Mouse (Mus musculus) limb, embryonic 14.5 days (tissue): ENCODE results near the gene Fam69a. TPM values are rescaled to one million over a fixed set of nuclear protein-coding genes. Genes with fewer than 3 reads are reported as not detected.

Source experiments
- ATAC-seq: fragments of 200-750 bp; cut with Nextera tagmentation; 2 replicates; pipeline ENCODE4 v1.8.0; 2017; ENCODE audit warnings: low read depth, moderate number of reproducible peaks, moderate TSS enrichment; ENCODE audit not compliant: low FRiP score
- DNase-seq: peaks from one replicate; pipeline ENCODE4 v3.0.0-alpha.2; 2015; ENCODE audit warnings: low spot score
- H3K27ac ChIP-seq: fragments of 300-500 bp; sonication (generic); replicated peaks from 2 replicates; pipeline ENCODE4 v1.5.1; 2014; ENCODE audit warnings: low read depth, mild to moderate bottlenecking, low read length, moderate library complexity, mixed read lengths
- H3K27me3 ChIP-seq: fragments of 300-500 bp; sonication (generic); 2 replicates; pipeline ENCODE4 v1.6.1; 2014; ENCODE audit warnings: low read length, mixed read lengths; ENCODE audit not compliant: control insufficient read depth, insufficient read depth
- H3K36me3 ChIP-seq: fragments of 300-500 bp; sonication (generic); 2 replicates; pipeline ENCODE4 v1.6.1; 2014; ENCODE audit warnings: mild to moderate bottlenecking, low read length, moderate library complexity, mixed read lengths; ENCODE audit not compliant: control insufficient read depth, insufficient read depth
- H3K4me1 ChIP-seq: fragments of 300-500 bp; sonication (generic); 2 replicates; pipeline ENCODE4 v1.6.1; 2014; ENCODE audit warnings: antibody characterized with exemption, low read length, mixed read lengths; ENCODE audit not compliant: control insufficient read depth, insufficient read depth
- H3K4me2 ChIP-seq: fragments of 300-500 bp; sonication (generic); replicated peaks from 2 replicates; pipeline ENCODE4 v1.6.1; 2014; ENCODE audit warnings: low read depth, mild to moderate bottlenecking, low read length, moderate library complexity; ENCODE audit not compliant: severe bottlenecking
- H3K4me3 ChIP-seq: fragments of 300-500 bp; sonication (generic); replicated peaks from 2 replicates; pipeline ENCODE4 v1.5.1; 2014; ENCODE audit warnings: low read length
- H3K9ac ChIP-seq: fragments of 300-500 bp; sonication (generic); 2 replicates; pipeline ENCODE4 v1.6.1; 2014; ENCODE audit warnings: mild to moderate bottlenecking, low read depth, low read length, moderate library complexity; ENCODE audit not compliant: severe bottlenecking
- H3K9me3 ChIP-seq: fragments of 300-500 bp; sonication (generic); 2 replicates; pipeline ENCODE4 v1.6.1; 2016; ENCODE audit warnings: low read length; ENCODE audit not compliant: control insufficient read depth
- POLR2A ChIP-seq: fragments of 200-500 bp; IDR thresholded peaks from 2 replicates; pipeline ENCODE4 v1.8.0; 2012; ENCODE audit warnings: inconsistent platforms, mild to moderate bottlenecking, moderate library complexity, borderline replicate concordance; ENCODE audit not compliant: insufficient read depth, insufficient read length; ENCODE audit errors: extremely low read depth
- WGBS: fragments of 180-500 bp; shearing (Covaris S2); extraction: QIAGEN DNeasy Blood & Tissue Kit; methylation state at CpG from one replicate; pipeline ENCODE4 v1.1.7; 2014; 5-methylcytosine and 5-hydroxymethylcytosine counted together
- polyA plus RNA-seq, 2 experiments: library from polyadenylated mRNA; depleted of rRNA in 1 of 2; stranded (reverse) in 1 of 2; unstranded in 1 of 2; fragments of >200 nt; fragmentation: Nextera tagmentation in 1 of 2; extraction: Ambion mirVana in 1 of 2; gene quantifications; 2 replicates each; pipeline versions ENCODE4 v1.2.1 to v1.2.3; 2012 to 2014

Fam69a gene
- polyA plus RNA-seq, 2 experiments: 8.9 to 30.1 TPM

- Histone ChIP-seq H3K9ac (no peak overlapping the region), H3K9me3 (no peaks in the 10 kb centered on the region), H3K27ac (no peak overlapping the region), H3K4me1 (peaks cover 2% of the 10 kb centered on the region), H3K36me3 (no peaks in the 10 kb centered on the region), H3K4me2 (no peak overlapping the region), H3K27me3 (no peaks in the 10 kb centered on the region), H3K4me3 (no peak overlapping the region)
- TF ChIP-seq POLR2A: no peak
- peak; percentile 55 for DNase-seq
- 44% methylated on average over 4 of the region's 4 CpGs for WGBS
- ATAC-seq: peak; percentile 55; the same call in 1 of the 2 replicates
These were observed 53.5 kb downstream of the Fam69a start for GRCm38 (mm10) chr5:107933202-107933974.

DNA sequence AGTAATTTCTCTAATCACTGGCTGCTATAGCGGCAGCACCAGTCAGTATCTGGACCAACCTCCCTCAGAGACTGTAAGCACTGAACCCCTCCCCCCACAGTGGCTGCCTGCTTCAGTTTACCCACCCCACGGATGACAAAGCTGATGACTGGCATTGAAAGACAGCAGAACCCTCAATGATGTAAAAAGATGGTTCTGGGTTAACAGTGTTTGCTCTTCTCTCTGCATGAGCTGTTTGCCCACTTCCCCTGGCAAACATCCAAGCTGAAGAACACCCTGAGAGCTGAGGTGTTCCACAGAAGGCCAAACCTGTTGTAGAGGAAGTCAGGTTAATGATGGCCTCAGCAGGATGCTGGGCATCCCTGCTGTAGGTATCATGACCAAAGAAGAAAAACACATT, 54.3 kb downstream of the Fam69a start:
- Histone ChIP-seq H3K36me3 (no peaks in the 10 kb centered on the region), H3K9ac (no peak overlapping the region), H3K4me2 (no peak overlapping the region), H3K27ac (no peak overlapping the region), H3K9me3 (no peaks in the 10 kb centered on the region), H3K4me3 (no peak overlapping the region), H3K4me1 (peaks cover 2% of the 10 kb centered on the region), H3K27me3 (no peaks in the 10 kb centered on the region)
- no peak for TF ChIP-seq POLR2A
- 38% methylated on average over 2 of the region's 2 CpGs for WGBS
- DNase-seq (no peak), ATAC-seq (no peak)

DNA sequence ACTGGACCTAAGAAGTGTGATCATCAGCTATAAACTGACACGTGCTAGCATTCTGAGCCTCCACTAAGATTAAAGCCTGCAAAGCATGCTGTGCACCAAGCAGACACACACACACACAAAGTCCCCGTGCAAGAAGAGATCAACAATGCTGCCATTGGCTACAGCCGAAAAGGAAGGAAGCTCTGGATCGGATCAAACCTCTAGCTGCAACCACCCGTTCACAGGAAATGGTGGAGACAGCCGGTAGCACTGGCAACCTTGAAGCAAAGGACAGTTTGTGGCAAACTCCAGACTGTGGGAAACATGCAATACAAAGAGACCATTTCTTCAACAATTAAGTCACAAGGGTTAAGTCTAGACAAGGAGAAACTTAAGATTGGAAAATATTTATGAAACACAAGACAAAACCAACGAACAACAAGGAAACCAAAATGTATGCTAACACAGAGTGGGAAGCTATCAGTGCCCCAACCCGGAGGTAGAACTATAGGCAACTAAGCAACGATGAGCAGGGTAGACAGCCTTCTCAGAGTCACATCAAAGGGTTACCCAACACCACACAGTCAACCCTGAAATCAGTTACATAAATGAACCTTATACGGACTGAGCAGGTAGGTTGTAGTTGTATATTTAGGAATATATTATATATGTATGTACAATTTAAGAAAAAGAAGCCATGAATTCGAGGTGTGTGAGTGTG, 60.2 kb downstream of the Fam69a start:
- DNase-seq (no peak), ATAC-seq (no peak)
- Histone ChIP-seq H3K4me1 (no peaks in the 10 kb centered on the region), H3K9ac (no peak overlapping the region), H3K36me3 (no peaks in the 10 kb centered on the region), H3K27ac (no peak overlapping the region), H3K9me3 (no peaks in the 10 kb centered on the region), H3K4me3 (no peak overlapping the region), H3K27me3 (no peaks in the 10 kb centered on the region), H3K4me2 (no peak overlapping the region)
- 70% methylated on average over 11 of the region's 11 CpGs for WGBS
- TF ChIP-seq POLR2A: no peak

GRCm38 (mm10) chr5:107924564-107924963, 62.3 kb downstream of the Fam69a start:
- 84% methylated on average over 8 of the region's 8 CpGs for WGBS
- no peak overlapping the region for H3K4me2 ChIP-seq
- ATAC-seq: no peak

GRCm38 (mm10) chr5:107922836-107923235, 64.0 kb downstream of the Fam69a start:
- H3K4me1 ChIP-seq: no peaks in the 10 kb centered on the region
- H3K27me3 ChIP-seq: no peaks in the 10 kb centered on the region
- no peak overlapping the region for H3K4me3 ChIP-seq
- no peak overlapping the region for H3K27ac ChIP-seq
- DNase-seq: no peak
- 70% methylated on average over 1 of the region's 1 CpGs for WGBS
- no peak for TF ChIP-seq POLR2A
- no peaks in the 10 kb centered on the region for H3K9me3 ChIP-seq
- no peak overlapping the region for H3K9ac ChIP-seq
- H3K36me3 ChIP-seq: no peaks in the 10 kb centered on the region
- no peak for ATAC-seq
- no peak overlapping the region for H3K4me2 ChIP-seq

More at GRCm38 (mm10) chr5:107924564-107924963, 62.3 kb downstream of the Fam69a start:
- Histone ChIP-seq H3K27me3 (no peaks in the 10 kb centered on the region), H3K4me1 (no peaks in the 10 kb centered on the region), H3K9ac (no peak overlapping the region), H3K4me3 (no peak overlapping the region), H3K36me3 (no peaks in the 10 kb centered on the region), H3K9me3 (no peaks in the 10 kb centered on the region), H3K27ac (no peak overlapping the region)
- no peak for DNase-seq
- no peak for TF ChIP-seq POLR2A
